Mouse (Mus musculus) adrenal gland, adult 2 months (tissue): Measurements from ENCODE around the gene Rab31. TPM values are rescaled to one million over a fixed set of nuclear protein-coding genes. Genes with fewer than 3 reads are reported as not detected.

Source experiments
- DNase-seq: peaks from one replicate; pipeline ENCODE4 v3.0.0; 2021
- long read RNA-seq: library from polyadenylated mRNA; stranded (forward); transcript quantifications from one replicate; pipeline ENCODE4 v2.0.0, GENCODE M21; 2021
- polyA plus RNA-seq: library from polyadenylated mRNA; depleted of rRNA; stranded (reverse); fragments of >200 nt; gene quantifications from 2 replicates; pipeline ENCODE4 v1.2.3, GENCODE M21; 2012; rRNA removed
- total RNA-seq, 2 experiments: library from RNA; stranded (reverse); gene quantifications; 2 replicates each; pipeline ENCODE4 v1.2.3; 2021

Rab31 gene
- total RNA-seq (10 to 100 TPM; 36.7 to 48.2 TPM), polyA plus RNA-seq (15.9 and 16.7 TPM in 2 replicates)
- long read RNA-seq, transcript Rab31-201 (7 exons, 3,473 nt), result major isoform, 30 of 35 reads
- long read RNA-seq, partial matches to known transcripts, result 4 of 35 reads
- long read RNA-seq, other reads (novel, unspliced or antisense), result 1 of 35 reads

DNA sequence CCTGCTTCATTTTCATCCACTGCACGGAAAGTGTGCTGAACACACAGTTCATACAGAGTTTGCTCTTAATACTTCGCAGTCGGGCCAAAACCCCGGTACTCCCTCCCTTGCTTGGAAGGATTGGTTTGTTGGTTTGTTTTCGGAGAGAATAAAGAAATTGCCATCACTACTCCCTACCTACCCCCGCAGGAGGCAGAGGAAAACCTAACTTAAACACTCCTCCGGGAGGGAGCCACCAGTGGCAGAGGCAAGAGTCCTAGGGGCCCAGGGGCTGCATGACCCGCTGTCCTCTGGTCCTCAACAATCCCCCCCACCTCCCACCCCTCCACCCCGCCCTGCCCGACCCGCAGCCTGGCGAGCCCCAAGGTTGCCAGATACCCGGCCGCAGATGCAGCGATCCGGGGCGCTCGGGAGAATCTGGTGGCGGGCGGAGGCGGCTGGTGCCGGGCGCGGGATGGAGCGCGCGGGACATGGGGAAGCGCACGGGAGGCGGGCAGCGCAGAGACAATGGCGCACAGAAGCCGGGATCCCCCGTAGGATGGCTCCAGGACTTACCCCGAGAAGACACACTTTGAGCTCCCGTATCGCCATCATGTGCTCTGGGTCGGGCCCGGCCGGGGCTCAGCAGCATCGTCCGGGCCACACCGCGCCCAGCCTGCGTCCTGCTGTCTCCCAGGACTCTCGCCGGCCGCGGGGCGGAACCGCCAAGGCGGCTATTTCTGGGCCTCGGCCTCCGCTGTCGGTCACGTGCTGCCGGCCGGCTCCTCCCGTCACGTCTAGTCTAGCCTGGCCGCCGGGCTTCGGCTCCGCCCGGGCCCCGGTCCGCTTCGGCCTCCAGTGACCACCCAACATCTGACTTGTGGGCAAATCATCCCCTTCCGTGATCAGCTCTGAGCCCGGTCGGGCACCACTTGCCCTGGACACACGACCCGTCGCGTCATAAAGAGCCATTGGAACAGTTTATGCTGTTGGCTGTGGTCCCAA, at the start of gene Rab31:
Gene Rab31, minus strand, starts transcription at position 802 of the 984 bp plus-strand sequence.
- DNase-seq, result peak; percentile 94

DNA sequence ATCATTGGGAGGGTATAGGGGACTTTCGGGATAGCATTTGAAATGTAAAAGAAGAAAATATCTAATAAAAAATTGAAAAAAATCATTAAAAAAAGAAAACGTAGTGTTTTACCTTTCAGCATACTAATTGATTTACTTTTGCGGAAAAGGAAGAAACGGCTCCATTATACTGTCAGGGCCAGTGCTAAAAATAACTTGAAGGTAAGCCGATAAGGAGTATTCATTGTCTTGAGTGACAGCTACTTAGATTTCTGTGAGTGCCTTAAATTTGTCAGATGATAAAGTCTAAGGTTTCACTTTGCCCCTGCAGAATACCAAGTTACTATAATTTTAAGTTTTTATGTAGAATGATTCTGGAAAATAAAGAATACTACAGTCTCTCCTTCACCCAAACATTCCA, 47.6 kb upstream of the Rab31 start:
- no peak for DNase-seq

GRCm38 (mm10) chr17:65813763-65814162, 41.2 kb upstream of the Rab31 start:
- DNase-seq, result peak; percentile 42

DNA sequence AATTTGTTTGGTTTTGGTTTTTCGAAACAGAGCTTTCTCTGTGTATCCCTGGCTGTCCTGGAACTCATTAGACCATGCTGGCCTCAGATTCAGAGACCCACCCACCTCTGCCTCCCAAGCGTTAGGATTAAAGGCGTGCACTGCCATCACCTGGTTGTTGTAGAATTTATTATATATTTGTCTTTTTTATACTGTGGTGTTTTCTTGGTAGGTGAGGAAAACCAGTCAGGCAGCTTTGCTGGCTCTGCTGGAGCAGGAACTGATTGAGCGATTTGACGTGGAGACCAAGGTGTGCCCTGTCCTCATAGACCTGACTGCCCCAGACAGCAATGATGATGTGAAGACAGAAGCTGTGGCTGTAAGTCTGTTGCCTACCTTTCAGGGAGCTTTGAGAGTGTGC, 38.5 kb upstream of the Rab31 start:
- DNase-seq, result no peak

- DNase-seq, result no peak
Measured at GRCm38 (mm10) chr17:65806416-65806815, 33.9 kb upstream of the Rab31 start.

DNA sequence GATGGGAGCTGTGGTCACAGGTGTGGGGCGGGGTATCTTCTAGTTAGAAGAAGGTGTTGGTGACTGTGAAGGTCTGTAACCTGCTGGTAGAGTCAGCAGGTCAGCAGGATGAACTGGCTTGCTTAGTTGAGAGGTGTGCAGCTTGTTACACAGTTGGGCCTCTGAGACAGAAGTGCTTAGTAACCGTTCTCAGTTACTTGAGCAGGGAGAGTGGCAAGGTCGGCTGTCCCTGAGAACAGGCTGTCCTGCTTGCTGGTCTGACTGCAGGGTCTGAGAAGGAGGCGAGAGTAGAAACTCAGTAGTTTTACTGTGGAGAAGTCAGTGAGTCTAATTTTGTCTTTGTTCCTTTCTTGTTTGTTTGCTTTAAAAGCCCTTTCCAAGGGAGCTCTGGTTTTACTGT, 33.4 kb upstream of the Rab31 start:
- no peak for DNase-seq

- DNase-seq, result no peak
Measured at GRCm38 (mm10) chr17:65802026-65802425, 29.5 kb upstream of the Rab31 start.

DNA sequence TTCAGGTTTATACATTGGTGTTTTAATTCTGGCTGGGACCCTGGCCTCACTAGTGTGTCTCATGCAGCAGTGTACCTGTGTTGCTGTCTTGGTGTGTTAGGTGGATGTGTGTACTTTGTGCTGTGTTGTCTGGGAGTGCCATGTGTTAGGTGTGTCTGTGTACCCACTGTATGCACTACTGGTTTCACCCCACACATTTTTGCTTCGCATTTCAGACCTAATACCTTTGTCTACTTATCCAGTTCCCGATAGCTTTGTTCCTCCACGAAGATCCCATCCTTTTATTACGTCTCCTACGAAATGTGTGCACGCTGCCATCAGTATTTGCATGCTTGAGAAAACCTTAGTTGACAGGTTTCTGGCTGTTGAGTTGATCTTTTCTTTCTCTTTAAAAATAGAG, 27.9 kb upstream of the Rab31 start:
- DNase-seq, result no peak

DNA sequence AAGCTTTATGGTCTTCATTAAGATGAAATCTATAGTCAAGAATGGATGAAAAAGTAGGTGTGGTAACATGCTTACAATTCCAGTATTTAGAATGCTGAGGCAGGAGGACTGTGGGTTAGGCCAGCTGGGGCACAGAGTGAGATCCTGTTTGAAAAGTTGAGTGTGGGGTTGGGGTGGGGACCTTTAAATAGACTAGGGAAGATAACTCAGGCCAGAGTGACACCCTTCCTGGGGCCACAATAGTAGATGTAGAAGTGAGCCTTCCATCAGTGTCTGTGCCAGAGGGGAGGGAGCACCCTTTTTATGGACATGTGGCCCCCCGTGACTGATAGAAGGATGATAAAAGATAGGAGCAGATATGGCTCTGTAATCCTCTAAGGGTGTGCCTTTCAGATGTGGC, 26.8 kb upstream of the Rab31 start:
- no peak for DNase-seq

GRCm38 (mm10) chr17:65798446-65798845, 25.9 kb upstream of the Rab31 start:
- no peak for DNase-seq

DNA sequence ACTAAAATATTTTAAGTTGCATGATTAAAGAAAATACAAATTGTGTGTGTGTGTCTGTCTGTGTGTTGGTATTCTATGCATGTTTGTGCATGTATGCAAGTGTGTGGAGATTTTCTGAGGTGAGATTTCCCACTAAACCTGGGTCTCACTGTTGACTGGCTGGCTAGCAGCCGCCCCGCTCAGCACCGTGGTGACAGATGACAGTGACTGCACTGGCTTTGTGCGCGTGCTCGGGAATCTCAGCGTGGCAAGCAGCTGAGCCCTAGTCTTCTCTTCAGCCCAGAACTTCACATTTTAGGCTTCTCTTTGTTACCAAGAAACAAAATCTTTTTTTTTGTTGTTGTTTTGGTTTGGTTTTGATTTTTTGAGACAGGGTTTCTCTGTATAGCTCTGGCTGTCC, 23.5 kb upstream of the Rab31 start:
- no peak for DNase-seq

- no peak for DNase-seq
Measured at GRCm38 (mm10) chr17:65794096-65794850, 21.7 kb upstream of the Rab31 start.

GRCm38 (mm10) chr17:65793307-65793930, 20.9 kb upstream of the Rab31 start:
- DNase-seq, result no peak

DNA sequence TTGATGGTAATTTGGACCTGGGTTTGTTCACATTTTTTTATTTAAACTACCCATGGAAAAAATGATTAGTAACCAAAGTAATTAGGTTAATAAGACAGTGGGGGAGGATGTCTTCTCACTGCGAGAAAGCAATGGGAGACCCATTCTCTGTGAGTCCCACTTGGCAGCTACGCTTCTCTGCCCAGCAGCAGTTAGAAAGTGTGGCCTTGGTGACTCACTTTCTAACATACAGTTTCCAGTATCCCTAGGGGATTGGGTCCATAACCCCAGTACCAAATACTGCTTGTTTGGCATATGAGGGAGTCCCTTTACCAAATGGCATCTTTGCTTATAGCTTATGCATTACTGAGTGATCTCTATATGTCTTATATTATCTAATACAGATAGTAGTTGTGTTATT, 18.6 kb upstream of the Rab31 start:
- no peak for DNase-seq

DNA sequence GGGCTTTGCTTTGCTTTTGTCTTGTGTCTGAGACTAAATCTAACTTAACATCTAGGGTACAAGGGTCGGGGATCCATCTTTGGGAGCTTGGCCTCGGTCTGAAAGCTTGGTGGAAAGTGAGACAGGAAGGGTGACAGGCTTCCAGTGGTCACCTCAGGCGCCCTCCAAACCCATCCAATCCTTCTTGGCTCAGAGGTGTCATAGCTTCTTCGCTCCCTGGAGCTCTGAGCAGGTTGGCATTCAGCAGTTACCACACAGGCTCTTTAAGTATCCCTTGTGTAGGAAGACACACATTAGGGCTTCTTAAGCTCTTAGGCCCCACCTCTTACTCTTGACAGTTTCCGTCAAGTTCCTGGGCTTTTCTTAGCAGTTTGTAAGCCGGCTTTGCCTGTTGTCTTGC, 17.0 kb upstream of the Rab31 start:
- DNase-seq, result no peak

GRCm38 (mm10) chr17:65788542-65789291, 16.2 kb upstream of the Rab31 start:
- DNase-seq, result peak; percentile 53

- no peak for DNase-seq
Measured at GRCm38 (mm10) chr17:65787261-65787660, 14.7 kb upstream of the Rab31 start.

- DNase-seq, result no peak
Measured at GRCm38 (mm10) chr17:65786225-65786624, 13.7 kb upstream of the Rab31 start.

GRCm38 (mm10) chr17:65785707-65786106, 13.2 kb upstream of the Rab31 start:
- DNase-seq, result no peak

- no peak for DNase-seq
Measured at GRCm38 (mm10) chr17:65784610-65785140, 12.1 kb upstream of the Rab31 start.
